24 mouse cellular contexts compared by ENCODE assay signal in the genomic region with DNA sequence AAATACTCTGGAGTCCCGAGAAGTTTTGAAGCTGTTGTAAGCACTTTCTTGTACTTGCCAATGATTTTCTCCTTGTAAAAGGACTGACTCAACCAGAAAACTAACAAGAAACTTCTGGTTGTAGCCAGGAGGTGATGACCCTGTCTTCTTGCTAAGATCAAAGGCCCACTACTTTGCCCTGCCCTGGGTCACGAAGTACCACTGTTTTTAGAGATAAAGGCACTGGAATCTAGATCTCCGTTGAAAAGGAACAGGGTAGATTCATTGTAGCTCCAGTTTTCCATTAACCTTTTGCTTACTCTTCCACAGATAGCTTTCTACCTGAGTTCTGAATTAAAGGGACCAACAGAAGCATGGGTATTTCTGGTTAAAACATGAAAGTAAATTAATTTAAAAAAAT.
A peak's percentile ranks its signal among the peaks of the same experiment; 100 is the strongest.
DNase-seq lines count a peak whose midpoint lies in the region; ATAC-seq lines count a peak whose summit lies in the region.
"Had no signal": no experiment of that assay in that cellular context is flagged by ENCODE, and none has a peak within 500 bp of the region (broad histone marks: within the 10 kb centered on the region; RNA-seq: fewer than 3 reads in every experiment).

No protein-coding gene starts in this region.

- no peak for ATAC-seq in kidney, embryonic 14.5 days (ENCODE audit: low FRiP score, low TSS enrichment)
- ATAC-seq in intestine, embryonic 16.5 days = peak; percentile 60
- peak; percentile 72 for ATAC-seq in liver, embryonic 13.5 days (ENCODE audit: low read depth)
- ATAC-seq: activated CD4-positive, CD25-positive, alpha-beta regulatory T cell, adult 4 months; forebrain, embryonic 13.5 days; forebrain, embryonic 16.5 days; hindbrain, embryonic 16.5 days had no signal

- WGBS in kidney, embryonic 14.5 days = 27% methylated on average over 3 of the region's 3 CpGs
- 23% methylated on average over 3 of the region's 3 CpGs for WGBS in intestine, embryonic 16.5 days
- WGBS in liver, embryonic 13.5 days (ENCODE audit: insufficient replicate concordance) = 22% methylated on average over 3 of the region's 3 CpGs

- peak; percentile 21 for DNase-seq in embryo, embryonic 10 days (ENCODE audit: low spot score)
- no peak for DNase-seq in embryo, embryonic 9.5 days (ENCODE audit: extremely low spot score)
- DNase-seq in kidney, adult 9 months = peak; percentile 4
- no peak for DNase-seq in liver, embryonic 13.5 days
- no peak for DNase-seq in frontal cortex, postnatal 14 days (ENCODE audit: low spot score in 2 of 2)
- DNase-seq in adrenal gland, adult 8-10 months = no peak
- DNase-seq: adrenal gland, postnatal 14 days; cerebellum, adult 11 months; cerebellum, adult 8-10 months; cerebellum, postnatal 10 days; cerebellum, postnatal 36 days; gastrocnemius, adult 2 months; gastrocnemius, postnatal 14 days; heart, adult 11 months had no signal

- no peaks in the 10 kb centered on the region for H3K36me3 ChIP-seq in kidney, embryonic 14.5 days (ENCODE audit: control insufficient read depth, insufficient read depth, low read length)
- no peaks in the 10 kb centered on the region for H3K36me3 ChIP-seq in intestine, embryonic 16.5 days (ENCODE audit: control insufficient read depth, insufficient read depth, low read length)
- H3K36me3 ChIP-seq in liver, embryonic 13.5 days = no peaks in the 10 kb centered on the region
- H3K36me3 ChIP-seq: forebrain, embryonic 10.5 days; hindbrain, embryonic 10.5 days; hindbrain, embryonic 13.5 days had no signal

- H3K4me3 ChIP-seq in kidney, embryonic 14.5 days (ENCODE audit: low read length) = no peak overlapping the region
- no peak overlapping the region for H3K4me3 ChIP-seq in intestine, embryonic 16.5 days (ENCODE audit: low read length)
- no peak overlapping the region for H3K4me3 ChIP-seq in liver, embryonic 13.5 days (replicated peaks)
- H3K4me3 ChIP-seq: forebrain, embryonic 10.5 days; forebrain, embryonic 13.5 days; gastrocnemius, adult 2 months; hindbrain, embryonic 10.5 days; hindbrain, embryonic 13.5 days had no signal

- no peak overlapping the region for H3K4me2 ChIP-seq in kidney, embryonic 14.5 days (replicated peaks; ENCODE audit: low read depth, low read length)
- H3K4me2 ChIP-seq in intestine, embryonic 16.5 days (ENCODE audit: low read depth, low read length) = no peak overlapping the region
- H3K4me2 ChIP-seq in liver, embryonic 13.5 days = no peak overlapping the region
- H3K4me2 ChIP-seq: forebrain, embryonic 13.5 days; heart, embryonic 11.5 days; hindbrain, embryonic 13.5 days had no signal

- no peak overlapping the region for H3K9ac ChIP-seq in kidney, embryonic 14.5 days (ENCODE audit: low read depth, low read length)
- H3K9ac ChIP-seq in intestine, embryonic 16.5 days (ENCODE audit: low read depth, low read length) = no peak overlapping the region
- no peak overlapping the region for H3K9ac ChIP-seq in liver, embryonic 13.5 days
- H3K9ac ChIP-seq: forebrain, embryonic 13.5 days; hindbrain, embryonic 13.5 days had no signal

- no peaks in the 10 kb centered on the region for H3K4me1 ChIP-seq in kidney, embryonic 14.5 days (ENCODE audit: control insufficient read depth, insufficient read depth, low read length)
- no peaks in the 10 kb centered on the region for H3K4me1 ChIP-seq in intestine, embryonic 16.5 days (ENCODE audit: control insufficient read depth, insufficient read depth, low read length)
- peaks cover 9% of the 10 kb centered on the region for H3K4me1 ChIP-seq in liver, embryonic 13.5 days (replicated peaks)
- H3K4me1 ChIP-seq: forebrain, embryonic 10.5 days; forebrain, embryonic 13.5 days; hindbrain, embryonic 10.5 days; hindbrain, embryonic 13.5 days had no signal

- H3K27me3 ChIP-seq in kidney, embryonic 14.5 days (ENCODE audit: control insufficient read depth, insufficient read depth, low read length) = no peaks in the 10 kb centered on the region
- H3K27me3 ChIP-seq in intestine, embryonic 16.5 days (replicated peaks; ENCODE audit: control insufficient read depth, insufficient read depth, low read length) = no peaks in the 10 kb centered on the region
- no peaks in the 10 kb centered on the region for H3K27me3 ChIP-seq in liver, embryonic 13.5 days
- H3K27me3 ChIP-seq: forebrain, embryonic 13.5 days; hindbrain, embryonic 13.5 days had no signal

- H3K27ac ChIP-seq in kidney, embryonic 14.5 days (ENCODE audit: low read depth, low read length) = no peak overlapping the region
- H3K27ac ChIP-seq in intestine, embryonic 16.5 days (ENCODE audit: low read length) = no peak overlapping the region
- no peak overlapping the region for H3K27ac ChIP-seq in liver, embryonic 13.5 days
- H3K27ac ChIP-seq: forebrain, embryonic 10.5 days; forebrain, embryonic 13.5 days; gastrocnemius, adult 2 months; hindbrain, embryonic 10.5 days; hindbrain, embryonic 13.5 days had no signal

- H3K9me3 ChIP-seq in kidney, embryonic 14.5 days (ENCODE audit: control insufficient read depth, low read length) = peaks cover 4% of the 10 kb centered on the region; the same call in 1 of the 2 replicates
- no peaks in the 10 kb centered on the region for H3K9me3 ChIP-seq in intestine, embryonic 16.5 days (ENCODE audit: control insufficient read depth, low read length)
- no peaks in the 10 kb centered on the region for H3K9me3 ChIP-seq in liver, embryonic 13.5 days (replicated peaks)
- H3K9me3 ChIP-seq: forebrain, embryonic 10.5 days; hindbrain, embryonic 10.5 days had no signal

Comparison
In these comparisons a context has a peak if more than half of its experiments do, and no peak if none do; other contexts are left out.
1. DNase-seq: peak in embryo, embryonic 10 days (single experiment) and kidney, adult 9 months (single experiment); none in embryo, embryonic 9.5 days (single experiment), liver, embryonic 13.5 days (single experiment), frontal cortex, postnatal 14 days (0 of 2) and adrenal gland, adult 8-10 months (single experiment).